Mouse (Mus musculus): Measurements from ENCODE around the gene Dgkb.

- no peak for TF ChIP-seq CTCF (IDR thresholded peaks at IDR 0.05; ENCODE audit: extremely low read depth, insufficient read depth, low read length)
- TF ChIP-seq POLR2A (IDR thresholded peaks at IDR 0.05; ENCODE audit: extremely low read depth, insufficient read depth, low read length), result no peak
These were observed 511.3 kb downstream of the Dgkb start for GRCm38 (mm10) chr12:38328779-38329178.
